Mouse (Mus musculus): Measurements from ENCODE around the gene Srbd1. TPM values are rescaled to one million over a fixed set of nuclear protein-coding genes. Genes with fewer than 3 reads are reported as not detected.

The Srbd1 gene
- polyA plus RNA-seq, 1 experiment: 12.0 TPM

DNA sequence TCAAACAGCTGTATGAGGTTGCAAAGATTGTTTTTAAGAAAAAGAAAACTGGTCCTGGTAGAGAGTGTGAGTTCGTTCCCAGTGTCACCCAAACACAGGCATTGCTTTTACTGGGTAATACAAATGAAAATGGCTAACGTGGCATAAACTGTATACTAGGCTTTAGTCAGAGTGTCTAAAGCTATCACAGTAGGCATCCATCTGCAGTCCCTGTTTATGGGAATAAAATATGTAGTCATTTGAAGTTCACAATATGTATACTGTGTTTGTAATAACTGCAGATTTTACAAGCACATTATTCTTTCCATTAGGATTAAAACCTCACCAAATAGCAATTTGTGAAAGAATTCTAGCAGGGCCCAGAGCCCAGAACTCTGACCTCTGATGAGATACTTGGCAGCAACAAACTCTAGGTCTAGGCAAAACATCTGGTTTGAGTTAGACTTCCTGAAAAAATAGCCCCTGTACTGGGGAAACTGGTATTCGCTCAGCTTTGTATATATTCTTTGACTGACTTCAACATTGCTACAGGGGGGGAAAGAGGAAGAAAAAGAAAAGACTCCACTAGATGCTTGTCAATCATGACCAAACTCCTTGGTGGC, 112.8 kb downstream of the Srbd1 start:
- TF ChIP-seq POLR2A (IDR thresholded peaks at IDR 0.05; ENCODE audit: borderline replicate concordance, extremely low read depth, insufficient read depth, insufficient read length, poor library complexity, severe bottlenecking) (no peak), CTCF (IDR thresholded peaks at IDR 0.05; ENCODE audit: borderline replicate concordance, extremely low read depth, insufficient read depth, insufficient read length) (no peak)
- DNase-seq (ENCODE audit: low read depth): no peak

GRCm38 (mm10) chr17:86030016-86030415, 115.0 kb downstream of the Srbd1 start:
- peak; percentile 66 for DNase-seq (ENCODE audit: low read depth)
- TF ChIP-seq CTCF (IDR thresholded peaks at IDR 0.05; ENCODE audit: borderline replicate concordance, extremely low read depth, insufficient read depth, insufficient read length) (no peak), POLR2A (IDR thresholded peaks at IDR 0.05; ENCODE audit: borderline replicate concordance, extremely low read depth, insufficient read depth, insufficient read length, poor library complexity, severe bottlenecking) (no peak)

DNA sequence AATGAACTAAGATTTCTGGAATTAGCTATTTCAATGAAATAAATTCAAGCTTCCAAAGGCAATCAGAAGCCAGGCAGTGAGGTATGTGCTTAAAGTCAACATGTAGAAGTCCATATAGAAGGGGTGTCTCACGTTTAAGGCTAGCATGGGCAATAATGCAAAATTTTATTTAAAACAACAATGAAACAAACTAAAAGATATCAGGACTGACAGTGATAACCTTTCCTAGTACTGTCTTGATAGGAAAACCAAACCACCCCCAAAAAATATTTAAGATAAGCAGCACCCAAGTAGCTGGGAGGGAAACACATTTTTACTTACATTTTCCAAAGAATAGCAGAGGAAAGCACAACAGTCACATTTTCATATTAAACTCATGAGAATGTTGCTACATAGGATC, 115.8 kb downstream of the Srbd1 start:
- DNase-seq (ENCODE audit: low read depth): no peak
- TF ChIP-seq POLR2A (IDR thresholded peaks at IDR 0.05; ENCODE audit: borderline replicate concordance, extremely low read depth, insufficient read depth, insufficient read length, poor library complexity, severe bottlenecking) (no peak), CTCF (IDR thresholded peaks at IDR 0.05; ENCODE audit: borderline replicate concordance, extremely low read depth, insufficient read depth, insufficient read length) (no peak)

- TF ChIP-seq CTCF (IDR thresholded peaks at IDR 0.05; ENCODE audit: borderline replicate concordance, extremely low read depth, insufficient read depth, insufficient read length) (no peak), POLR2A (IDR thresholded peaks at IDR 0.05; ENCODE audit: borderline replicate concordance, extremely low read depth, insufficient read depth, insufficient read length, poor library complexity, severe bottlenecking) (no peak)
- no peak for DNase-seq (ENCODE audit: low read depth)
Measured at GRCm38 (mm10) chr17:86027577-86028199, 117.3 kb downstream of the Srbd1 start.

DNA sequence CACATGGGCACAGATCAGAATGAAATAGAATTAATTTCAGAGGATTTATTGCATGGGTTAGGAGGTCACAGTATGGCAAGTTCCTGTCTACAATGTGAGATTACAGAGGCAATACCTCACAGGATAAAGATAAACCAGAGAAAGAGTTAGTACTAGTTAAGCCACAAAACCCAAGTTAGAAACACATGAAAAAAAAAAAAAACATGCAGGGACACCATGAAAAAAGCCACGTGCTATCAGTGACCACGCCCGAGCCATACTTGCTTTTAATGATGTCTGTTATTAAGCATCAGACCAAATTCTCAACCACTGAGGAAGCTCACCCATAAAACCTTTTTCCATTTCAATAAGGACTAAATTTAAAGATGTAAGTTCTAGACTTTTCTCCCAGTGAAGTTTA, 120.4 kb downstream of the Srbd1 start:
- no peak for DNase-seq (ENCODE audit: low read depth)
- no peak for TF ChIP-seq CTCF (IDR thresholded peaks at IDR 0.05; ENCODE audit: borderline replicate concordance, extremely low read depth, insufficient read depth, insufficient read length)
- no peak for TF ChIP-seq POLR2A (IDR thresholded peaks at IDR 0.05; ENCODE audit: borderline replicate concordance, extremely low read depth, insufficient read depth, insufficient read length, poor library complexity, severe bottlenecking)

- no peak for TF ChIP-seq POLR2A (IDR thresholded peaks at IDR 0.05; ENCODE audit: borderline replicate concordance, extremely low read depth, insufficient read depth, insufficient read length, poor library complexity, severe bottlenecking)
- TF ChIP-seq CTCF (IDR thresholded peaks at IDR 0.05; ENCODE audit: borderline replicate concordance, extremely low read depth, insufficient read depth, insufficient read length): no peak
- DNase-seq (ENCODE audit: low read depth): no peak
Measured at GRCm38 (mm10) chr17:86022366-86022765, 122.6 kb downstream of the Srbd1 start.

GRCm38 (mm10) chr17:86021815-86022214, 123.2 kb downstream of the Srbd1 start:
- DNase-seq (ENCODE audit: low read depth): no peak
- TF ChIP-seq CTCF (IDR thresholded peaks at IDR 0.05; ENCODE audit: borderline replicate concordance, extremely low read depth, insufficient read depth, insufficient read length): no peak
- no peak for TF ChIP-seq POLR2A (IDR thresholded peaks at IDR 0.05; ENCODE audit: borderline replicate concordance, extremely low read depth, insufficient read depth, insufficient read length, poor library complexity, severe bottlenecking)

- no peak for TF ChIP-seq POLR2A (IDR thresholded peaks at IDR 0.05; ENCODE audit: borderline replicate concordance, extremely low read depth, insufficient read depth, insufficient read length, poor library complexity, severe bottlenecking)
- TF ChIP-seq CTCF (IDR thresholded peaks at IDR 0.05; ENCODE audit: borderline replicate concordance, extremely low read depth, insufficient read depth, insufficient read length): no peak
- DNase-seq (ENCODE audit: low read depth): no peak
Measured at GRCm38 (mm10) chr17:86021231-86021630, 123.7 kb downstream of the Srbd1 start.

DNA sequence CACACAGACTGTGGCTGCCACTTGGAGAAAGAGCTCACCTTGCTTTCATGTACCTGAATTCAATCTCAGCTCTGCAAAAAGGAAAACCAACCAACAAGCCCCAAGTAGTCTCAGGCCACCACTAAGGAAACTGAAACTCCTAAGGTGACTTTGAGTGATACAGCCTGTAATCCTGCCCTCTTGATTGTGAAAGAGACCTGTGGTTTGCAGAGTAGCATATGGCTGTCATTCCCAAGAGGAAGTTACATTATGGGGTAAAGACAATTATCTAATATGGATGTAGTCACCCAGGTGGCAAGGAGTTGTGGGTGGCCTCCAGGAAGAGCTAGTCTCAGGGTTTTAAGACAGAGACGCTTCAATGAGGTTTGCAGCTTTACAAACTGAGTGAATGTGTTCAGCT, 125.2 kb downstream of the Srbd1 start:
- no peak for TF ChIP-seq POLR2A (IDR thresholded peaks at IDR 0.05; ENCODE audit: borderline replicate concordance, extremely low read depth, insufficient read depth, insufficient read length, poor library complexity, severe bottlenecking)
- TF ChIP-seq CTCF (IDR thresholded peaks at IDR 0.05; ENCODE audit: borderline replicate concordance, extremely low read depth, insufficient read depth, insufficient read length): no peak
- no peak for DNase-seq (ENCODE audit: low read depth)

DNA sequence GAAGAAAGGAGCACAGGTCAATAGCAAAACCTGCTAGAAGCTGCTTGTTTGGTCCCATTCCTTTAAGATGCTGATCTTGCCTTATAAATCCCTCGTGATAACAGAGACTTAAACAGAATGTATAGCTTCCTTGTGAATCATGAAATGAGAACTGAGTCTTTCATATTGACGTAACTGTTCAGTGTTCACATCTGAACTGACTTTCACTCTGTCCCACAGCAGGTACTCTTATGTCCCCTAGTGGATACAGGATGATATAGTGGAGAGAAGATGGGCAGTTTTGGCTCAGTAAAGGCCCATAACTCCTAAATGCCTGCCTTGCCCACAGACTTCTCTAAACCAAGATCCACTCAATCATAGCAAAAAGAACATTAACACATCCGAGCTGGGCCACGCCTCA, 130.7 kb downstream of the Srbd1 start:
- TF ChIP-seq POLR2A (IDR thresholded peaks at IDR 0.05; ENCODE audit: borderline replicate concordance, extremely low read depth, insufficient read depth, insufficient read length, poor library complexity, severe bottlenecking) (no peak), CTCF (IDR thresholded peaks at IDR 0.05; ENCODE audit: borderline replicate concordance, extremely low read depth, insufficient read depth, insufficient read length) (peak; percentile 26; the same call in 1 of the 2 replicates)
- no peak for DNase-seq (ENCODE audit: low read depth)

- DNase-seq (ENCODE audit: low read depth): no peak
- TF ChIP-seq CTCF (IDR thresholded peaks at IDR 0.05; ENCODE audit: borderline replicate concordance, extremely low read depth, insufficient read depth, insufficient read length) (no peak), POLR2A (IDR thresholded peaks at IDR 0.05; ENCODE audit: borderline replicate concordance, extremely low read depth, insufficient read depth, insufficient read length, poor library complexity, severe bottlenecking) (no peak)
Measured at GRCm38 (mm10) chr17:86012576-86012975, 132.4 kb downstream of the Srbd1 start.

- no peak for TF ChIP-seq POLR2A (IDR thresholded peaks at IDR 0.05; ENCODE audit: borderline replicate concordance, extremely low read depth, insufficient read depth, insufficient read length, poor library complexity, severe bottlenecking)
- TF ChIP-seq CTCF (IDR thresholded peaks at IDR 0.05; ENCODE audit: borderline replicate concordance, extremely low read depth, insufficient read depth, insufficient read length): no peak
- no peak for DNase-seq (ENCODE audit: low read depth)
Measured at GRCm38 (mm10) chr17:86011849-86012248, 133.1 kb downstream of the Srbd1 start.

Data from brain, embryonic 14.5 days (tissue).